ENCODE assay signal across 14 mouse cellular contexts in genomic region chr9:86949885-86950284, GRCm38 (mm10).
A peak's percentile ranks its signal among the peaks of the same experiment; 100 is the strongest.
DNase-seq lines count a peak whose midpoint lies in the region; ATAC-seq and TF ChIP-seq lines count a peak whose summit lies in the region.
"Had no signal": no experiment of that assay in that cellular context is flagged by ENCODE, and none has a peak within 500 bp of the region (broad histone marks: within the 10 kb centered on the region; RNA-seq: fewer than 3 reads in every experiment).

No protein-coding gene starts in this region.

- WGBS in heart, embryonic 11.5 days (ENCODE audit: insufficient replicate concordance) = 10% methylated on average over 1 of the region's 1 CpGs
- WGBS in kidney, adult 2 months = 6% methylated on average over 1 of the region's 1 CpGs
- WGBS in midbrain, postnatal 0 days = 6% methylated on average over 1 of the region's 1 CpGs
- 8% methylated on average over 1 of the region's 1 CpGs for WGBS in midbrain, embryonic 11.5 days

- no peak overlapping the region for H3K4me3 ChIP-seq in heart, embryonic 11.5 days (ENCODE audit: low read depth, low read length)
- H3K4me3 ChIP-seq in kidney, adult 2 months (ENCODE audit: insufficient read depth, low read depth, low read length) = no peak overlapping the region
- H3K4me3 ChIP-seq in midbrain, postnatal 0 days (ENCODE audit: low read depth, low read length) = no peak overlapping the region
- H3K4me3 ChIP-seq in midbrain, embryonic 11.5 days (ENCODE audit: low read depth, low read length) = no peak overlapping the region
- no peak overlapping the region for H3K4me3 ChIP-seq in layer of hippocampus, adult 2 months
- H3K4me3 ChIP-seq: erythroblast, embryonic 14.5 days had no signal

- no peak overlapping the region for H3K9ac ChIP-seq in heart, embryonic 11.5 days (ENCODE audit: low read depth, low read length)
- no peak overlapping the region for H3K9ac ChIP-seq in midbrain, postnatal 0 days (replicated peaks; ENCODE audit: low read length, poor library complexity, severe bottlenecking)
- H3K9ac ChIP-seq in midbrain, embryonic 11.5 days (ENCODE audit: low read length) = no peak overlapping the region
- H3K9ac ChIP-seq: liver, postnatal 0 days had no signal

- no peak for ATAC-seq in heart, embryonic 11.5 days (replicated peaks; ENCODE audit: insufficient number of reproducible peaks, low FRiP score, low TSS enrichment)
- ATAC-seq in midbrain, postnatal 0 days (ENCODE audit: low FRiP score) = no peak
- no peak for ATAC-seq in midbrain, embryonic 11.5 days (ENCODE audit: low FRiP score)
- ATAC-seq: liver, postnatal 0 days had no signal

- DNase-seq in heart, postnatal 36 days = no peak
- peak; percentile 7 for DNase-seq in kidney, adult 2 months
- DNase-seq in kidney, postnatal 14 days = no peak
- DNase-seq in midbrain, postnatal 0 days (ENCODE audit: low spot score) = peak; percentile 27
- DNase-seq in midbrain, embryonic 11.5 days (ENCODE audit: low spot score, missing footprints) = no peak
- DNase-seq in layer of hippocampus, adult 2 months (ENCODE audit: low spot score in 2 of 2) = no peak
- DNase-seq: adrenal gland, postnatal 36 days; gastrocnemius, postnatal 14 days; liver, postnatal 0 days; right cerebral cortex, postnatal 25 days; thymus, adult 18-20 months had no signal

- H3K9me3 ChIP-seq in heart, embryonic 11.5 days (replicated peaks; ENCODE audit: control insufficient read depth, low read length) = no peaks in the 10 kb centered on the region
- no peaks in the 10 kb centered on the region for H3K9me3 ChIP-seq in midbrain, postnatal 0 days (ENCODE audit: low read length)
- H3K9me3 ChIP-seq in midbrain, embryonic 11.5 days (ENCODE audit: control insufficient read depth, low read length) = no peaks in the 10 kb centered on the region
- H3K9me3 ChIP-seq: G1E had no signal

- no peaks in the 10 kb centered on the region for H3K36me3 ChIP-seq in heart, embryonic 11.5 days (ENCODE audit: control insufficient read depth, insufficient read depth, low read length)
- H3K36me3 ChIP-seq in kidney, adult 2 months (ENCODE audit: control insufficient read depth, insufficient read depth, low read length) = no peaks in the 10 kb centered on the region
- no peaks in the 10 kb centered on the region for H3K36me3 ChIP-seq in midbrain, postnatal 0 days (ENCODE audit: insufficient read depth, low read length)
- no peaks in the 10 kb centered on the region for H3K36me3 ChIP-seq in midbrain, embryonic 11.5 days (ENCODE audit: control insufficient read depth, insufficient read depth, low read length)
- H3K36me3 ChIP-seq: G1E had no signal

- intact Hi-C loops in heart, postnatal 36 days (cut with DNase I) = no loop called here

- H3K27me3 ChIP-seq in heart, embryonic 11.5 days (ENCODE audit: control insufficient read depth, insufficient read depth, low read length) = no peaks in the 10 kb centered on the region
- no peaks in the 10 kb centered on the region for H3K27me3 ChIP-seq in kidney, adult 2 months (replicated peaks; ENCODE audit: control insufficient read depth, insufficient read depth, low read length)
- H3K27me3 ChIP-seq in midbrain, postnatal 0 days (ENCODE audit: insufficient read depth, low read length) = no peaks in the 10 kb centered on the region
- H3K27me3 ChIP-seq in midbrain, embryonic 11.5 days (ENCODE audit: control insufficient read depth, insufficient read depth, low read length) = no peaks in the 10 kb centered on the region

- peak overlapping the region; percentile 22; the same call in 1 of the 2 replicates for H3K27ac ChIP-seq in heart, embryonic 11.5 days (ENCODE audit: low read depth, low read length)
- H3K27ac ChIP-seq in kidney, adult 2 months (ENCODE audit: insufficient read depth, low read depth, low read length) = no peak overlapping the region
- H3K27ac ChIP-seq in midbrain, postnatal 0 days (ENCODE audit: low read depth, low read length) = no peak overlapping the region
- no peak overlapping the region for H3K27ac ChIP-seq in midbrain, embryonic 11.5 days (ENCODE audit: low read depth, low read length)
- H3K27ac ChIP-seq in layer of hippocampus, adult 2 months = no peak overlapping the region

- no peak for TF ChIP-seq POLR2A in kidney, adult 2 months (IDR thresholded peaks at IDR 0.05; ENCODE audit: low read depth, low read length)

- no peak overlapping the region for H3K4me2 ChIP-seq in heart, embryonic 11.5 days
- H3K4me2 ChIP-seq in midbrain, postnatal 0 days (ENCODE audit: low read depth, low read length, poor library complexity, severe bottlenecking) = no peak overlapping the region
- H3K4me2 ChIP-seq in midbrain, embryonic 11.5 days = no peak overlapping the region

- TF ChIP-seq CTCF in kidney, adult 2 months (conservative IDR thresholded peaks at IDR 0.05; ENCODE audit: insufficient read depth, insufficient read length, low read depth, low read length) = no peak
- TF ChIP-seq CTCF in midbrain, postnatal 0 days (IDR thresholded peaks at IDR 0.05) = no peak
- TF ChIP-seq CTCF in layer of hippocampus, adult 2 months (conservative IDR thresholded peaks at IDR 0.05) = no peak

- H3K4me1 ChIP-seq in heart, embryonic 11.5 days (ENCODE audit: control insufficient read depth, insufficient read depth, low read length) = peaks cover 15% of the 10 kb centered on the region
- peaks cover 6% of the 10 kb centered on the region; the same call in 1 of the 2 replicates for H3K4me1 ChIP-seq in kidney, adult 2 months (ENCODE audit: control insufficient read depth, insufficient read depth, low read length)
- H3K4me1 ChIP-seq in midbrain, postnatal 0 days (ENCODE audit: insufficient read depth, low read length) = no peaks in the 10 kb centered on the region
- H3K4me1 ChIP-seq in midbrain, embryonic 11.5 days (ENCODE audit: control insufficient read depth, insufficient read depth, low read length) = no peaks in the 10 kb centered on the region

Comparison
In these comparisons a context has a peak if more than half of its experiments do, and no peak if none do; other contexts are left out.
1. DNase-seq: peak in kidney, adult 2 months (single experiment) and midbrain, postnatal 0 days (single experiment); none in heart, postnatal 36 days (0 of 2), kidney, postnatal 14 days (single experiment), midbrain, embryonic 11.5 days (single experiment) and layer of hippocampus, adult 2 months (0 of 2).